Mouse (Mus musculus) Muller cell, postnatal 12 days (primary cell): ENCODE data around the gene Olfr1441.

Source experiments
- DNase-seq: peaks from one replicate; pipeline ENCODE4 v3.0.0-alpha.2; 2015; ENCODE audit errors: inconsistent ontology term

Olfr1441 gene

GRCm38 (mm10) chr19:12417361-12417760, at the start of gene Olfr1441:
Gene Olfr1441 (plus strand): TSS chr19:12417433.
- no peak for DNase-seq

GRCm38 (mm10) chr19:12373004-12373403, 44.2 kb upstream of the Olfr1441 start:
- no peak for DNase-seq

GRCm38 (mm10) chr19:12374465-12375025, 42.7 kb upstream of the Olfr1441 start:
- DNase-seq, result no peak

- no peak for DNase-seq
Observed at GRCm38 (mm10) chr19:12386979-12387378, 30.3 kb upstream of the Olfr1441 start, which contains the start of gene Olfr1440. Gene Olfr1440 (plus strand): TSS chr19:12387279.

- no peak for DNase-seq
Observed at GRCm38 (mm10) chr19:12413737-12414136, 3.5 kb upstream of the Olfr1441 start.

GRCm38 (mm10) chr19:12418312-12418711, 1.1 kb downstream of the Olfr1441 start:
- no peak for DNase-seq

GRCm38 (mm10) chr19:12420555-12420954, 3.3 kb downstream of the Olfr1441 start:
- DNase-seq, result no peak

GRCm38 (mm10) chr19:12421680-12422079, 4.4 kb downstream of the Olfr1441 start:
- no peak for DNase-seq

- no peak for DNase-seq
Observed at GRCm38 (mm10) chr19:12427101-12427500, 9.9 kb downstream of the Olfr1441 start.

- no peak for DNase-seq
Observed at GRCm38 (mm10) chr19:12427605-12428004, 10.4 kb downstream of the Olfr1441 start, which contains the start of gene Pfpl. Gene Pfpl (plus strand): TSS chr19:12427905.

GRCm38 (mm10) chr19:12433033-12433432, 15.8 kb downstream of the Olfr1441 start:
- DNase-seq, result peak; percentile 50

- DNase-seq, result no peak
Observed at GRCm38 (mm10) chr19:12435011-12435416, 17.8 kb downstream of the Olfr1441 start.

- no peak for DNase-seq
Observed at GRCm38 (mm10) chr19:12435750-12436524, 18.7 kb downstream of the Olfr1441 start.

- no peak for DNase-seq
Observed at GRCm38 (mm10) chr19:12439581-12439980, 22.3 kb downstream of the Olfr1441 start.

- no peak for DNase-seq
Observed at GRCm38 (mm10) chr19:12440103-12440725, 23.0 kb downstream of the Olfr1441 start.

- no peak for DNase-seq
Observed at GRCm38 (mm10) chr19:12442560-12442959, 25.3 kb downstream of the Olfr1441 start.

- no peak for DNase-seq
Observed at GRCm38 (mm10) chr19:12445014-12445413, 27.8 kb downstream of the Olfr1441 start.

- no peak for DNase-seq
Observed at GRCm38 (mm10) chr19:12457401-12458066, 40.3 kb downstream of the Olfr1441 start.

- DNase-seq, result no peak
Observed at GRCm38 (mm10) chr19:12459516-12459915, 42.3 kb downstream of the Olfr1441 start.

GRCm38 (mm10) chr19:12460282-12461249, 43.3 kb downstream of the Olfr1441 start, which contains the start of gene Mpeg1:
Gene Mpeg1 (plus strand): TSS chr19:12460779.
- DNase-seq, result no peak
